Mouse (Mus musculus) Patski (cell line): Measurements from ENCODE around the gene Tcte3. TPM values are rescaled to one million over a fixed set of nuclear protein-coding genes. Genes with fewer than 3 reads are reported as not detected.

ENCODE experiments used
- polyA plus RNA-seq: library from polyadenylated mRNA; unstranded; gene quantifications from one replicate; pipeline ENCODE4 v1.2.3, GENCODE M21; 2021

Tcte3 gene
- polyA plus RNA-seq, 1 experiment from 2014 or later = 0.19 TPM

Other genes starting within 250 kb of the Tcte3 start
- 5.7 TPM for gene Wdr27, start 98.3 kb downstream of the Tcte3 start, polyA plus RNA-seq
- 31.9 TPM for gene 1600012H06Rik, start 98.3 kb downstream of the Tcte3 start, polyA plus RNA-seq
- gene Phf10, start 80.2 kb downstream of the Tcte3 start, polyA plus RNA-seq = 71.5 TPM
- gene 9030025P20Rik, start 63.0 kb downstream of the Tcte3 start, polyA plus RNA-seq = 14.5 TPM
- gene Gm3417, start 62.7 kb downstream of the Tcte3 start, polyA plus RNA-seq = not detected
- 4.1 TPM for gene Gm3435, start 31.3 kb downstream of the Tcte3 start, polyA plus RNA-seq
- 50.2 TPM for gene Ermard, start 280 bp downstream of the Tcte3 start, polyA plus RNA-seq
- 1.5 TPM for gene Gm3448, start within 50 bp of the Tcte3 start, polyA plus RNA-seq